Mouse (Mus musculus): ENCODE measurements around the gene Rab40c. TPM values are rescaled to one million over a fixed set of nuclear protein-coding genes. Genes with fewer than 3 reads are reported as not detected.
A peak's percentile ranks its signal among the peaks of the same experiment; 100 is the strongest.

Gene Rab40c
- total and polyA plus RNA-seq, 2 experiments from 2014 or later = 38.9 to 42.1 TPM

- DNase-seq (ENCODE audit: low spot score) (no peak), ATAC-seq (ENCODE audit: low FRiP score) (no peak)
- Histone ChIP-seq H3K4me1 (ENCODE audit: insufficient read depth, low read length) (peaks cover 10% of the 10 kb centered on the region), H3K9me3 (ENCODE audit: low read length) (no peaks in the 10 kb centered on the region), H3K27ac (ENCODE audit: low read depth, low read length) (no peak overlapping the region), H3K36me3 (ENCODE audit: insufficient read depth, low read length) (peaks cover 8% of the 10 kb centered on the region), H3K4me2 (ENCODE audit: low read depth, low read length, poor library complexity, severe bottlenecking) (no peak overlapping the region), H3K9ac (replicated peaks; ENCODE audit: low read length, poor library complexity, severe bottlenecking) (no peak overlapping the region), H3K4me3 (ENCODE audit: low read depth, low read length) (no peak overlapping the region), H3K27me3 (ENCODE audit: insufficient read depth, low read length) (no peaks in the 10 kb centered on the region)
- no peak for TF ChIP-seq CTCF (IDR thresholded peaks at IDR 0.05)
- 88% methylated on average over 1 of the region's 1 CpGs for WGBS
Observed at GRCm38 (mm10) chr17:25913877-25914275, 5.7 kb downstream of the Rab40c start.

GRCm38 (mm10) chr17:25913186-25913876 lies 6.2 kb downstream of the Rab40c start:
- peaks cover 8% of the 10 kb centered on the region for H3K36me3 ChIP-seq (ENCODE audit: insufficient read depth, low read length)

GRCm38 (mm10) chr17:25911816-25912215 lies 7.7 kb downstream of the Rab40c start:
- no peak for ATAC-seq (ENCODE audit: low FRiP score)
- Histone ChIP-seq H3K27ac (ENCODE audit: low read depth, low read length) (no peak overlapping the region), H3K9me3 (ENCODE audit: low read length) (no peaks in the 10 kb centered on the region), H3K27me3 (ENCODE audit: insufficient read depth, low read length) (no peaks in the 10 kb centered on the region), H3K4me3 (ENCODE audit: low read depth, low read length) (no peak overlapping the region), H3K36me3 (ENCODE audit: insufficient read depth, low read length) (no peaks in the 10 kb centered on the region), H3K4me2 (ENCODE audit: low read depth, low read length, poor library complexity, severe bottlenecking) (no peak overlapping the region), H3K9ac (replicated peaks; ENCODE audit: low read length, poor library complexity, severe bottlenecking) (no peak overlapping the region), H3K4me1 (ENCODE audit: insufficient read depth, low read length) (no peaks in the 10 kb centered on the region)
- WGBS = 91% methylated on average over 4 of the region's 4 CpGs
- TF ChIP-seq CTCF (IDR thresholded peaks at IDR 0.05) = no peak
- DNase-seq (ENCODE audit: low spot score) = no peak

More at GRCm38 (mm10) chr17:25913186-25913876, 6.2 kb downstream of the Rab40c start:
- H3K9me3 ChIP-seq (ENCODE audit: low read length) = no peaks in the 10 kb centered on the region
- no peak for DNase-seq (ENCODE audit: low spot score)
- H3K4me2 ChIP-seq (ENCODE audit: low read depth, low read length, poor library complexity, severe bottlenecking) = no peak overlapping the region
- no peak for TF ChIP-seq CTCF (IDR thresholded peaks at IDR 0.05)
- H3K4me3 ChIP-seq (ENCODE audit: low read depth, low read length) = no peak overlapping the region
- H3K4me1 ChIP-seq (ENCODE audit: insufficient read depth, low read length) = peaks cover 7% of the 10 kb centered on the region
- WGBS = 89% methylated on average over 14 of the region's 14 CpGs
- no peak overlapping the region for H3K27ac ChIP-seq (ENCODE audit: low read depth, low read length)
- H3K27me3 ChIP-seq (ENCODE audit: insufficient read depth, low read length) = no peaks in the 10 kb centered on the region
- no peak for ATAC-seq (ENCODE audit: low FRiP score)
- H3K9ac ChIP-seq (replicated peaks; ENCODE audit: low read length, poor library complexity, severe bottlenecking) = no peak overlapping the region

- Histone ChIP-seq H3K36me3 (ENCODE audit: insufficient read depth, low read length) (peaks cover 3% of the 10 kb centered on the region; the same call in 1 of the 2 replicates), H3K27ac (ENCODE audit: low read depth, low read length) (no peak overlapping the region), H3K4me2 (ENCODE audit: low read depth, low read length, poor library complexity, severe bottlenecking) (no peak overlapping the region), H3K9me3 (ENCODE audit: low read length) (no peaks in the 10 kb centered on the region), H3K4me3 (ENCODE audit: low read depth, low read length) (no peak overlapping the region), H3K27me3 (ENCODE audit: insufficient read depth, low read length) (no peaks in the 10 kb centered on the region), H3K4me1 (ENCODE audit: insufficient read depth, low read length) (no peaks in the 10 kb centered on the region), H3K9ac (replicated peaks; ENCODE audit: low read length, poor library complexity, severe bottlenecking) (no peak overlapping the region)
- ATAC-seq (ENCODE audit: low FRiP score) (no peak), DNase-seq (ENCODE audit: low spot score) (no peak)
- no peak for TF ChIP-seq CTCF (IDR thresholded peaks at IDR 0.05)
- 92% methylated on average over 2 of the region's 2 CpGs for WGBS
Observed at GRCm38 (mm10) chr17:25907640-25908039, 11.9 kb downstream of the Rab40c start.

- WGBS = 91% methylated on average over 3 of the region's 3 CpGs
- Histone ChIP-seq H3K4me1 (ENCODE audit: insufficient read depth, low read length) (no peaks in the 10 kb centered on the region), H3K4me2 (ENCODE audit: low read depth, low read length, poor library complexity, severe bottlenecking) (no peak overlapping the region), H3K4me3 (ENCODE audit: low read depth, low read length) (no peak overlapping the region), H3K9ac (replicated peaks; ENCODE audit: low read length, poor library complexity, severe bottlenecking) (no peak overlapping the region), H3K27me3 (ENCODE audit: insufficient read depth, low read length) (no peaks in the 10 kb centered on the region), H3K36me3 (ENCODE audit: insufficient read depth, low read length) (peaks cover 3% of the 10 kb centered on the region; the same call in 1 of the 2 replicates), H3K27ac (ENCODE audit: low read depth, low read length) (no peak overlapping the region), H3K9me3 (ENCODE audit: low read length) (no peaks in the 10 kb centered on the region)
- no peak for ATAC-seq (ENCODE audit: low FRiP score)
- no peak for DNase-seq (ENCODE audit: low spot score)
- no peak for TF ChIP-seq CTCF (IDR thresholded peaks at IDR 0.05)
Observed at GRCm38 (mm10) chr17:25903061-25903460, 16.5 kb downstream of the Rab40c start.

GRCm38 (mm10) chr17:25900193-25900592 lies 19.3 kb downstream of the Rab40c start:
- no peak for ATAC-seq (ENCODE audit: low FRiP score)
- Histone ChIP-seq H3K27ac (ENCODE audit: low read depth, low read length) (no peak overlapping the region), H3K4me2 (ENCODE audit: low read depth, low read length, poor library complexity, severe bottlenecking) (no peak overlapping the region), H3K4me3 (ENCODE audit: low read depth, low read length) (no peak overlapping the region), H3K9me3 (ENCODE audit: low read length) (no peaks in the 10 kb centered on the region), H3K27me3 (ENCODE audit: insufficient read depth, low read length) (no peaks in the 10 kb centered on the region), H3K36me3 (ENCODE audit: insufficient read depth, low read length) (no peaks in the 10 kb centered on the region), H3K9ac (replicated peaks; ENCODE audit: low read length, poor library complexity, severe bottlenecking) (no peak overlapping the region), H3K4me1 (ENCODE audit: insufficient read depth, low read length) (no peaks in the 10 kb centered on the region)
- WGBS = 96% methylated on average over 1 of the region's 1 CpGs
- TF ChIP-seq CTCF (IDR thresholded peaks at IDR 0.05) = peak; percentile 10; the same call in 1 of the 2 replicates
- DNase-seq (ENCODE audit: low spot score) = no peak

Data from midbrain, postnatal 0 days (tissue).